Mouse (Mus musculus): ENCODE results near the gene Tfam. TPM values are rescaled to one million over a fixed set of nuclear protein-coding genes. Genes with fewer than 3 reads are reported as not detected.

The Tfam gene
- total and polyA plus RNA-seq, 2 experiments from 2014 or later = 14.1 to 43.5 TPM

- no peaks in the 10 kb centered on the region for H3K4me1 ChIP-seq (ENCODE audit: insufficient read depth, low read length)
- no peaks in the 10 kb centered on the region for H3K36me3 ChIP-seq (ENCODE audit: insufficient read depth, low read length)
- no peak overlapping the region for H3K4me2 ChIP-seq (ENCODE audit: low read depth, low read length, poor library complexity, severe bottlenecking)
- TF ChIP-seq CTCF (IDR thresholded peaks at IDR 0.05) = no peak
- no peaks in the 10 kb centered on the region for H3K9me3 ChIP-seq (ENCODE audit: low read length)
- H3K27me3 ChIP-seq (ENCODE audit: insufficient read depth, low read length) = no peaks in the 10 kb centered on the region
- H3K27ac ChIP-seq (ENCODE audit: low read depth, low read length) = no peak overlapping the region
- WGBS = 63% methylated on average over 7 of the region's 7 CpGs
- no peak overlapping the region for H3K9ac ChIP-seq (replicated peaks; ENCODE audit: low read length, poor library complexity, severe bottlenecking)
- H3K4me3 ChIP-seq (ENCODE audit: low read depth, low read length) = no peak overlapping the region
- DNase-seq (ENCODE audit: low spot score) = no peak
- ATAC-seq (ENCODE audit: low FRiP score) = no peak
Observed at GRCm38 (mm10) chr10:71183339-71184031, 54.6 kb downstream of the Tfam start.

- no peaks in the 10 kb centered on the region for H3K4me1 ChIP-seq (ENCODE audit: insufficient read depth, low read length)
- DNase-seq (ENCODE audit: low spot score) (no peak), ATAC-seq (ENCODE audit: low FRiP score) (no peak)
- no peaks in the 10 kb centered on the region for H3K9me3 ChIP-seq (ENCODE audit: low read length)
- H3K27me3 ChIP-seq (ENCODE audit: insufficient read depth, low read length) = no peaks in the 10 kb centered on the region
- H3K4me3 ChIP-seq (ENCODE audit: low read depth, low read length) = no peak overlapping the region
- H3K9ac ChIP-seq (replicated peaks; ENCODE audit: low read length, poor library complexity, severe bottlenecking) = no peak overlapping the region
- no peak for TF ChIP-seq CTCF (IDR thresholded peaks at IDR 0.05)
- no peak overlapping the region for H3K27ac ChIP-seq (ENCODE audit: low read depth, low read length)
- 75% methylated on average over 4 of the region's 4 CpGs for WGBS
- no peak overlapping the region for H3K4me2 ChIP-seq (ENCODE audit: low read depth, low read length, poor library complexity, severe bottlenecking)
- no peaks in the 10 kb centered on the region for H3K36me3 ChIP-seq (ENCODE audit: insufficient read depth, low read length)
Observed at GRCm38 (mm10) chr10:71181931-71182330, 56.1 kb downstream of the Tfam start.

- H3K27me3 ChIP-seq (ENCODE audit: insufficient read depth, low read length) = no peaks in the 10 kb centered on the region
- H3K4me3 ChIP-seq (ENCODE audit: low read depth, low read length) = no peak overlapping the region
- WGBS = 91% methylated on average over 2 of the region's 2 CpGs
- TF ChIP-seq CTCF (IDR thresholded peaks at IDR 0.05) = no peak
- no peak overlapping the region for H3K4me2 ChIP-seq (ENCODE audit: low read depth, low read length, poor library complexity, severe bottlenecking)
- no peaks in the 10 kb centered on the region for H3K4me1 ChIP-seq (ENCODE audit: insufficient read depth, low read length)
- H3K36me3 ChIP-seq (ENCODE audit: insufficient read depth, low read length) = no peaks in the 10 kb centered on the region
- no peak overlapping the region for H3K9ac ChIP-seq (replicated peaks; ENCODE audit: low read length, poor library complexity, severe bottlenecking)
- DNase-seq (ENCODE audit: low spot score) (no peak), ATAC-seq (ENCODE audit: low FRiP score) (no peak)
- H3K27ac ChIP-seq (ENCODE audit: low read depth, low read length) = no peak overlapping the region
- H3K9me3 ChIP-seq (ENCODE audit: low read length) = no peaks in the 10 kb centered on the region
Observed at GRCm38 (mm10) chr10:71181091-71181490, 57.0 kb downstream of the Tfam start.

GRCm38 (mm10) chr10:71180057-71180456, 58.0 kb downstream of the Tfam start:
- H3K4me1 ChIP-seq (ENCODE audit: insufficient read depth, low read length) = no peaks in the 10 kb centered on the region
- DNase-seq (ENCODE audit: low spot score) (no peak), ATAC-seq (ENCODE audit: low FRiP score) (no peak)
- H3K36me3 ChIP-seq (ENCODE audit: insufficient read depth, low read length) = no peaks in the 10 kb centered on the region
- H3K9me3 ChIP-seq (ENCODE audit: low read length) = no peaks in the 10 kb centered on the region
- no peak overlapping the region for H3K4me2 ChIP-seq (ENCODE audit: low read depth, low read length, poor library complexity, severe bottlenecking)
- TF ChIP-seq CTCF (IDR thresholded peaks at IDR 0.05) = peak; percentile 19
- no peak overlapping the region for H3K4me3 ChIP-seq (ENCODE audit: low read depth, low read length)
- WGBS = 82% methylated on average over 2 of the region's 2 CpGs
- no peak overlapping the region for H3K27ac ChIP-seq (ENCODE audit: low read depth, low read length)
- H3K9ac ChIP-seq (replicated peaks; ENCODE audit: low read length, poor library complexity, severe bottlenecking) = no peak overlapping the region
- H3K27me3 ChIP-seq (ENCODE audit: insufficient read depth, low read length) = no peaks in the 10 kb centered on the region

- H3K9me3 ChIP-seq (ENCODE audit: low read length) = no peaks in the 10 kb centered on the region
- H3K27ac ChIP-seq (ENCODE audit: low read depth, low read length) = no peak overlapping the region
- no peaks in the 10 kb centered on the region for H3K4me1 ChIP-seq (ENCODE audit: insufficient read depth, low read length)
- H3K4me3 ChIP-seq (ENCODE audit: low read depth, low read length) = no peak overlapping the region
- H3K9ac ChIP-seq (replicated peaks; ENCODE audit: low read length, poor library complexity, severe bottlenecking) = no peak overlapping the region
- H3K36me3 ChIP-seq (ENCODE audit: insufficient read depth, low read length) = no peaks in the 10 kb centered on the region
- H3K27me3 ChIP-seq (ENCODE audit: insufficient read depth, low read length) = no peaks in the 10 kb centered on the region
- ATAC-seq (ENCODE audit: low FRiP score) = no peak
- H3K4me2 ChIP-seq (ENCODE audit: low read depth, low read length, poor library complexity, severe bottlenecking) = no peak overlapping the region
- TF ChIP-seq CTCF (IDR thresholded peaks at IDR 0.05) = no peak
- no peak for DNase-seq (ENCODE audit: low spot score)
- 85% methylated on average over 7 of the region's 7 CpGs for WGBS
Observed at GRCm38 (mm10) chr10:71177201-71177600, 60.9 kb downstream of the Tfam start.

GRCm38 (mm10) chr10:71176341-71176740, 61.7 kb downstream of the Tfam start:
- Histone ChIP-seq H3K4me3 (ENCODE audit: low read depth, low read length) (no peak overlapping the region), H3K9me3 (ENCODE audit: low read length) (no peaks in the 10 kb centered on the region), H3K27me3 (ENCODE audit: insufficient read depth, low read length) (no peaks in the 10 kb centered on the region), H3K4me2 (ENCODE audit: low read depth, low read length, poor library complexity, severe bottlenecking) (no peak overlapping the region), H3K4me1 (ENCODE audit: insufficient read depth, low read length) (no peaks in the 10 kb centered on the region), H3K27ac (ENCODE audit: low read depth, low read length) (no peak overlapping the region), H3K9ac (replicated peaks; ENCODE audit: low read length, poor library complexity, severe bottlenecking) (no peak overlapping the region), H3K36me3 (ENCODE audit: insufficient read depth, low read length) (no peaks in the 10 kb centered on the region)
- no peak for TF ChIP-seq CTCF (IDR thresholded peaks at IDR 0.05)
- DNase-seq (ENCODE audit: low spot score) (no peak), ATAC-seq (ENCODE audit: low FRiP score) (no peak)
- WGBS = 76% methylated on average over 8 of the region's 8 CpGs

Other genes with a start within 250 kb of the Tfam start
- gene Bicc1, start 78.6 kb downstream of the Tfam start, total RNA-seq (2014; rRNA removed) = 4.9 and 6.1 TPM in 2 replicates
- 5.6 and 6.5 TPM in 2 replicates for gene Bicc1, start 78.6 kb downstream of the Tfam start, polyA plus RNA-seq (2015; fragmentation: Nextera tagmentation; extraction: Ambion mirVana)
- gene Ube2d1, start 47.0 kb upstream of the Tfam start, total RNA-seq (2014; rRNA removed) = 91.4 and 100 TPM in 2 replicates
- 175 and 179 TPM in 2 replicates for gene Ube2d1, start 47.0 kb upstream of the Tfam start, polyA plus RNA-seq (2015; fragmentation: Nextera tagmentation; extraction: Ambion mirVana)
- gene Cisd1, start 106.7 kb upstream of the Tfam start, total RNA-seq (2014; rRNA removed) = 92.1 and 121 TPM in 2 replicates
- gene Cisd1, start 106.7 kb upstream of the Tfam start, polyA plus RNA-seq (2015; fragmentation: Nextera tagmentation; extraction: Ambion mirVana) = 378 and 395 TPM in 2 replicates
- gene Ipmk, start 109.5 kb upstream of the Tfam start, total RNA-seq (2014; rRNA removed) = 21.7 and 28.0 TPM in 2 replicates
- 12.8 and 14.6 TPM in 2 replicates for gene Ipmk, start 109.5 kb upstream of the Tfam start, polyA plus RNA-seq (2015; fragmentation: Nextera tagmentation; extraction: Ambion mirVana)